Mouse (Mus musculus) macrophage (primary cell): ENCODE results near the gene Gbf1. TPM values are rescaled to one million over a fixed set of nuclear protein-coding genes. Genes with fewer than 3 reads are reported as not detected.
"Not testable (repeated sequence)": the region's sequence is repeated elsewhere in the genome, so short reads cannot be mapped to it uniquely, and the experiment has no call there.

ENCODE experiments used
- H3K27ac ChIP-seq: fragments of 350-480 bp; formaldehyde crosslinking; 2 replicates; pipeline ENCODE4 v1.9.0; 2021
- H3K36me3 ChIP-seq: fragments of 350-480 bp; formaldehyde crosslinking; 2 replicates; pipeline ENCODE4 v1.9.0; 2021; ENCODE audit errors: inconsistent target
- H3K4me3 ChIP-seq: fragments of 350-480 bp; formaldehyde crosslinking; 2 replicates; pipeline ENCODE4 v1.9.0; 2021; ENCODE audit errors: inconsistent target
- H3K79me2 ChIP-seq: fragments of 350-480 bp; formaldehyde crosslinking; 2 replicates; pipeline ENCODE4 v1.9.0; 2021; ENCODE audit errors: inconsistent target
- WGBS: methylation state at CpG from one replicate; pipeline ENCODE4 v1.1.7; 2026; ENCODE audit warnings: inconsistent platforms; ENCODE audit not compliant: missing documents; 5-methylcytosine and 5-hydroxymethylcytosine counted together
- polyA plus RNA-seq: library from polyadenylated mRNA; stranded (reverse); fragments of 250-400 nt; gene quantifications from 3 replicates; pipeline ENCODE4 v1.2.4, GENCODE M21; 2018; ENCODE audit warnings: inconsistent platforms
- total RNA-seq, 78 experiments: library from RNA; depleted of rRNA; stranded (reverse); fragments of 250-400 nt; gene quantifications; 1 replicate in 9 of 78; 2 replicates in 24 of 78; 3 replicates in 43 of 78; 4 replicates in 2 of 78; pipeline ENCODE4 v1.2.4; 2018; ENCODE audit warnings: inconsistent platforms in 56 of 78

Gene Gbf1
- total RNA-seq (2018; cell fraction: chromatin; rRNA removed): 100 to 1,000 TPM in 21 of 26 experiments, 10 to 100 TPM in 5; 40.6 to 181 (median 146) TPM
- total RNA-seq (2018; cell fraction: cytosol; rRNA removed): 10 to 100 TPM; 21.1 to 40.4 (median 29.2) TPM
- 100 to 1,000 TPM in 5 of 26 experiments, 10 to 100 TPM in 21; 35.9 to 116 (median 75.5) TPM for total RNA-seq (2018; cell fraction: nucleus; rRNA removed)
- 26.0 to 52.8 TPM (median 26.1 TPM) in 3 replicates for polyA plus RNA-seq

DNA sequence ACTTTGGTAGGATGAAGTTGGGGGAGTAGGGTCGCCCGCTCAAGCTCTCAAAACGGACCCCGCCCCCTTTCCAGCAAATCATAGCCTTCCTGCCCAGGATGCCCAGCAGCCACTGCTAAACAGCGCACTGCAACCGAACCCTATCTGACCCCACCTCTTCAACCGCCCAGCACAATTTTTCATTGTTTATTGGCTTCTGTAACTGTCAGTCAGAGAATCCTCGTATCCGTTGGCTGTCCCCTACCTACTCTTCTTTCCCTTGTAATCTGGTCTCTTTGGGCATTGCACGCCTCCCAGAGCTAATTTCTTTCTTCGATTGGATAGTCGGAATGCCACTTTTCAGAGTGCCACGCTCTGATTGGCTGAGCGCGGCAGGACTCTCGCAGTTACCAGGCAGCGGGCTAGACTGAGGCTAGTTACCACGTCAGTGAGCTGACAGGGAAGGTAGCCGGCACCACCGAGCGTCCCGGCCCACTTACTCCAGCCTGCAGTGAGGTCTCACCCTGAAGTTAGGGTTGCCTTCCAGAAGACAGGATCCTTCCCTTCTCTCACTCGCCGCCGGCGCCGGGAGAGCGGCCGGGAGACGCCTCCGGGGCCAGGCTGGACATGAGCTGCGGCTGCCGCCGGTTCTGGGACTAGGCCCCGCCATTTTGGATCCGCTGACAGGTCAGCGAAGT, at the start of gene Gbf1:
Gbf1 (plus strand) TSS at position 383 of the 677 bp plus-strand sequence.
- Histone ChIP-seq H3K27ac (peak within 1 kb of the TSS; percentile 28), H3K36me3 (no peaks in the 10 kb centered on the region), H3K79me2 (peaks cover 47% of the 10 kb centered on the region), H3K4me3 (peak within 1 kb of the TSS; percentile 92)
- 2% methylated on average over 37 of the region's 37 CpGs for WGBS

DNA sequence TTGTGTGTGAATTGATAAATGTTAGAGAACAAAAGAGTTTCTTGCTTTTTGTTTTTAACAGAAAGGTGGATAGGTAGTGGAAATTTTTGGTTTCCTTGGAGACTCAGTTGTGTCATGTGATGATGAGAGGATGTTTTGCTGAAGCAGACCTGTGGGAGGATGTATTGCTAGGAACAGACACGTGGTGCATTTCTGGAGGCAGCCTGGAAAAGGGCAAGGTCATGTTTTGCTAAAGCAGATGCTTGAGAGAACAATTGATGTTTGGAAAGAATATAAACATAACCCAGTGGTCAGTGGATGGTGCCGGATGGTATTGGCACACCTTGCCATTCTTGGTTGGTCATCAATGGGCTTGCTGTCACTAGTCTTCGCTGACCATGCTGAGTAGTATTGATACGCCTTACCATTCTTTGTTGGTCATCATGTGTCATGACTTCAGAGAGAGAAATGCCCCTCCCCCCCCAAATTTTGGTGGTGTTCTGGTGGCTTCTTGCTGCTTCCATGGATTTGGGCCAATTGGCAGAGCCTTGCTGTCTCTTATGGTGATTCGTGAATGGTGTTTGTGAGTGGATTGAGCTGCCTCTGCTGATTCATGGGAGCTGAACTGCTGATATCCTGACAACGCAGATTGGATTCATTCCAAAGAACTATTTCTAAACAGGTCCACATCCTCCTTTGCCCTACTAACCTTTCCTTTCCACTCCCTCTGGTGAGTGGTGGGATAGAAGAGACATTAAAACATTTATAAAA, 48.7 kb upstream of the Gbf1 start:
- WGBS: 90% methylated on average over 5 of the region's 6 CpGs
- Histone ChIP-seq H3K79me2 (no peaks in the 10 kb centered on the region), H3K27ac (no peak overlapping the region), H3K36me3 (no peaks in the 10 kb centered on the region), H3K4me3 (no peak overlapping the region)

DNA sequence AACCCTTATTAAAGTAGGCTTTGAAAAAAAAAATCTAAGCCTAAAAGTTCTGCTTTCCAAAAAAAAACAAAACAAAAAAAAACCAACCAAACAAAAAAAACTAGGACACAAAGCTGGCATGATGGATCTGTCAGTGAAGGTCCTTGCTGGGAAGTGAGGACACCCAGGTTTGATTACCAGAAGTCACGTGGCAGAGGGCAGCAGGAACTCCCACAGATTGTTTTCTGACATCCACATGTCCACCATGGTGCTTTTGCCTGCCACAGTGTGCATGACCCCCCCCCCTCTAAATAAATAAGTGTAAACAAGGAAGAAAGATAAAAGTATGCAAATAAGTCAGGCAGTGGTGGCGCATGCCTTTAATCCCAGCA, 48.1 kb upstream of the Gbf1 start:
- Histone ChIP-seq H3K79me2 (no peaks in the 10 kb centered on the region), H3K36me3 (no peaks in the 10 kb centered on the region), H3K27ac (no peak overlapping the region), H3K4me3 (no peak overlapping the region)
- WGBS: 94% methylated on average over 2 of the region's 2 CpGs

DNA sequence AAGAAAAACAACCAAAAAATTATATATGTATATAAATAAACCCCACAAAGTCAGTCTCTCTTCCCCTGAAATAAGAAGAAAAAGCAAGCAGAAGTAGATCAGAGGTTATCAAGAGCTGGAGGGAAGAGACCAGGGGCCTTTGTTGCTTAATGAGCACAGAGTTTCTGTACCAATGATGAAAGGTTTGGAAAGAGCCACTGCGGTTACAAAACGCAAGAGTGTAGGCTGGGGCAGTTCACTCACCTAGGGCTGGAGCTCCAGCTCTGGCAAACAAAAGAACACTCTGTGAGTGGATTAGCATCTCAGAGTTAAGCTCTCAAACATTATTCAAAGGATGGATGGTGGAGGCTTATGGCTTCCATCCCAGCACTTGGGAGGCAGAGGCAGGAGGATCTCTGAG, 42.1 kb upstream of the Gbf1 start:
- Histone ChIP-seq H3K4me3 (no peak overlapping the region), H3K79me2 (no peaks in the 10 kb centered on the region), H3K27ac (no peak overlapping the region), H3K36me3 (no peaks in the 10 kb centered on the region)
- 70% methylated on average over 2 of the region's 2 CpGs for WGBS

DNA sequence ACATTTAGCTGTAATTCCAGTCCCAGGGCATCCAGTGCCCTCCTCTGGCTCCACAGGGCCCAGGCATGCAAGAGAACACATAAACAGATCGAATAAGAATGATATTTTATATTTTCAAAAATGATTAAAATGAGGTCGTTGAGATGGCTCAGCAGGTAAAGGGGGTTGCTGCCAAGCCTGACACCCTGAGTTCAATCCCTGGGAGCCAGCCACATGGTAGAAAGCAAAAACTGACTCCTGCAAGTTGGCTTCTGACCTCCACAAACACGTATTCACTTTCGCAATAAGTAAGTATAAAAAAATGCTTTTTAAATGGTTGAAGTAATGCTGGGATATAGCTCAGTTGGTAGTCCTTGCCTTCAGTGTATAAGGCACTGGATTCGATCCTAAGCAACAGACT, 41.5 kb upstream of the Gbf1 start:
- 77% methylated on average over 5 of the region's 5 CpGs for WGBS
- no peak overlapping the region for H3K27ac ChIP-seq
- no peaks in the 10 kb centered on the region for H3K36me3 ChIP-seq
- no peaks in the 10 kb centered on the region for H3K79me2 ChIP-seq
- no peak overlapping the region for H3K4me3 ChIP-seq

DNA sequence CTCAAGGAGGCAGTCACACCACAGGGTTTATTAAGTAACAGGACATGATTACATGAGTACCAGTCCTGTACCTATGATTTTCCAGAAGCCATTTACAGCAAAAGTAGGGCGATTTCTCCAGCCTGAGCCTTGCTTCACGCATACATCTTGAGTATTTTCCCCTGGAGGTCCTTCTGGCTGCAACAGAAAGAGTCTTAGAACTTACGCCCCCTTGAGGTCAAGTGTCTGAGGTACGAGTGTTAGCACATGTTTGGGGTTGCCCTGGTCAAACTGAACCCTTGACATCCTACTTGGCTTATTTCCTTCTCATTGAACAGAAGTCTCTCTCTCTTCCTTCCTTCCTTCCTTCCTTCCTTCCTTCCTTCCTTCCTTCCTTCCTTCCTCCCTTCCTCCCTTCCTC, 37.7 kb upstream of the Gbf1 start:
- no peaks in the 10 kb centered on the region for H3K79me2 ChIP-seq
- no peaks in the 10 kb centered on the region for H3K36me3 ChIP-seq
- no peak overlapping the region for H3K27ac ChIP-seq
- WGBS: 76% methylated on average over 4 of the region's 4 CpGs
- H3K4me3 ChIP-seq: no peak overlapping the region

DNA sequence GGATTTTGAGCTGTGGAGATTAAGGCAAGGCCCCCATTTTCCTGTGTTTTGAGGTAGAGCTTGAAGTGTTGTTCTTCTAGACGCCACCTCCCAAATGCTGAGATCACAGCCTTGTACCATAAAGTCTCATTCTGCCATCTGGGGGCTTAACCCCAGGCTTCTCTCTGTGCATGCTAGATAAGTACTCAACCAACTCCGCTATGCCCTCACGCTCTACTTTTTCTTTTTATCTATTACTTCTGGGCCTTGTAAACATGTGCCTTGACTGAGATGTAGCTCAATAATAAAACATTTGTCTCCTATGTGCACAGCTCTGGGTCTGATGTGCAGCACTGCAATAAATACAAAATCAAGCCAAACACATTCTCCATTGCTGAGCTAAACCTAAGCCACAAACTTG, 32.9 kb upstream of the Gbf1 start:
- no peak overlapping the region for H3K4me3 ChIP-seq
- H3K79me2 ChIP-seq: no peaks in the 10 kb centered on the region
- H3K27ac ChIP-seq: no peak overlapping the region
- no peaks in the 10 kb centered on the region for H3K36me3 ChIP-seq
- 97% methylated on average over 3 of the region's 3 CpGs for whole genome bisulfite sequencing

DNA sequence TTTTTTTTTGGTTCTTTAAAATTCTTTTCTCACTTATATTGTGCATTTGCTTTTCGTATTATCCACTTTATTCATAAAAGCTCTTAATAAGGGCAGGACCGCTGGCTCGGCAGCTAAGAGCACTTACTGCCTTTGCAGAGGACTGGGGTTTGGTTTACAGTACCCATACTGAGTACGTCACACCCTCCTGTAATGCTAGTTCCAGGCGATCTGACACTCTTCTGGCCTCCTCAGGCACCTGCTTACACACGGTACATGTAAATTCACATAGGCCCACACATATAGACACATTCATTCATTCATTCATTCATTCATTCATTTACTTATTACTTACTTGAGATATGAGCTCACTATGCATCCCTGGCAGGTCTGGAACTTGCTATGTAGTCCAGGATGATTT, 31.4 kb upstream of the Gbf1 start:
- H3K4me3 ChIP-seq: no peak overlapping the region
- WGBS: 85% methylated on average over 6 of the region's 6 CpGs
- no peak overlapping the region for H3K27ac ChIP-seq

DNA sequence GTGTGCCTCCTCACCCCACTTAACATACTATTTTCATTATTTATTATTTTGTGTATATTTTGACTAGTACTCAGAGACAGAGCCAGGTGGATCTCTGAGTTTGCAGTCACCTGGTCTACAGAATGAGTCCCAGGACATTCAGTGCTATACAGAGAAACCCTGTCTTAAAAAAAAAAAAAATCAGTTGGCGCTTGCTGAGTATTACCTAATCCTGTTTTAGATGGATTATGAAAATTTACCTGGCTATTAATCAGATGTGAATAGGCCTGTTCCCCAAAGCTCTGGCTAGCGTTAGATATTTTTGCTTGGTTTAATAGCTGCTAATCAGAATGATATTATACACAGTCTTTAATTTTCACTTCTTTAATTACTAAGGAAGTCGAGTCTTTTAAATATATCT, 28.4 kb upstream of the Gbf1 start:
- WGBS: 79% methylated on average over 3 of the region's 3 CpGs
- Histone ChIP-seq H3K36me3 (no peaks in the 10 kb centered on the region), H3K79me2 (no peaks in the 10 kb centered on the region), H3K4me3 (no peak overlapping the region), H3K27ac (no peak overlapping the region)

More for the DNA sequence above, 31.4 kb upstream of the Gbf1 start:
- H3K79me2 ChIP-seq: no peaks in the 10 kb centered on the region
- H3K36me3 ChIP-seq: no peaks in the 10 kb centered on the region

DNA sequence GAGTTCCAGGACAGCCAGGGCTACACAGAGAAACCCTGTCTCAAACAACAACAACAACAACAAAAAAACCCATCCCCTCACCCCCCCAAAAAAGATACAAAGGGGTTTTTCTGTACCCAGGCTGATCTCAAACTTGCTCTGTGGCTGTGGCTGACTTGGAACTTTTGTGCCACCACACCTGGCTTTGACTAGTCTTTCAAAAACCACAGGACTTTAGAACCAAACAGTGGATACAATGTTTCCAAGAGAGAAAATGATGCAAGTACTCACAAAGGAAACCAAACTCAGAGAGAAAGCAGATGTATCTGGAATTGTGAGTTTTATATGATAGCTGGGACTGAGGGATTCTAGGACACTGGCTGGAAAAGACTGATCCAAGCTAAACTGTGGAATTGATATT, 27.7 kb upstream of the Gbf1 start:
- Histone ChIP-seq H3K36me3 (no peaks in the 10 kb centered on the region), H3K27ac (no peak overlapping the region), H3K79me2 (no peaks in the 10 kb centered on the region), H3K4me3 (no peak overlapping the region)

DNA sequence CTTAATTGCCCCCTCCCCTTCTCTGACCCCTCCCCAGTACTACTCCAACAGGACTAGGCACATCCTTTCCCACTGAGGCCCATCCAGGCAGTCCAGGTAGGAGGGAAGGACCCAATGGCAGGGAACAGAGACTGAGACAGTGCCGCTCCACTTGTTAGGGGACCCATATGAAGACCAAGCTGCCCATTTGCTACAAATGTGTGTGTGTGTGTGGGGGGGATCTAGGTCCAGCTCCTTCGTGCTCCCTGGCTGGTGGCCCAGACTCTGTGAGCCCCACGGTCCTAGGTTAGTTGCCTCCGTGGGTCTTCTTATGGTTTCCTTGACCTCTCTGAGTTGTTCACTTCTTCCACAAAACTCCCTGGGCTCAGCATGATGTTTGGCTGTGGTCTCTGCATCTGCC, 26.0 kb upstream of the Gbf1 start:
- H3K4me3 ChIP-seq: no peak overlapping the region
- WGBS: 94% methylated on average over 3 of the region's 4 CpGs

DNA sequence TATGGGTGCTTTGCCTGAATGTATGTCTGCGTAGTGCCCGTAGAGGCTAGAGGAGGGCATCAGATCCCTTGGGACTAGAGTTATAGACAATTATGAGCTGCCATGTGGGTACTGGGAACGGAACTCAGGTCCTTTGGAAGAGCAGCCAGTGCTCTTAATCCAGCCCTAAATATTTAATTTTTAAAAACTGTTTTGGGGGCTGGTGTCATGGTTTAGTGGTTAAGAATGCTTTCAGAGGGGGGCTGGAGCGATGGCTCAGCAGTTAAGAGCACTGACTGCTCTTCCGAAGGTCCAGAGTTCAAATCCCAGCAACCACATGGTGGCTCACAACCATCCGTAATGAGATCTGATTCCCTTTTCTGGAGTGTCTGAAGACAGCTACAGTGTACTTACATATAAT, 22.6 kb upstream of the Gbf1 start:
- H3K79me2 ChIP-seq, H3K4me3 ChIP-seq, H3K27ac ChIP-seq, H3K36me3 ChIP-seq: not testable (repeated sequence)
- 75% methylated on average over 5 of the region's 6 CpGs for WGBS

More for the DNA sequence above, 26.0 kb upstream of the Gbf1 start:
- no peaks in the 10 kb centered on the region for H3K36me3 ChIP-seq
- H3K27ac ChIP-seq: no peak overlapping the region
- no peaks in the 10 kb centered on the region for H3K79me2 ChIP-seq

DNA sequence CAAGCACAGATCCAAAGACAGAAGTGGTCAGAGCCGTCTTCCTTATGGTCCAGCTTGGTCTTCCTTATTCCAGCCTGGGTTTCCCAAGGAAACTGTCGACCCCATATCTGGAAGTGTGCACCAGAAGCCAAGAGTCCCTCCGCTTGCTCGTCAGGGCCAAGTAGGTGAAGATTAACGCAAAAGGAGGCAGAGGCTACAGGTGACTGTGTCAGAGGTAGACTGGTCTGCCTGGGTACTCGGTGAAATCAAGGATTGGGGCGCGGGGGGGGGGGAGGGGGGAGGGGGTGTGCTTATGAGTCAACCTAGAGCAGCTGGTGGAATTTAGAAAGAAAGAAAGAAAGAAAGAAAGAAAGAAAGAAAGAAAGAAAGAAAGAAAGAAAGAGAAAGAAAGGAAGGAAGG, 21.0 kb upstream of the Gbf1 start:
- H3K79me2 ChIP-seq: no peaks in the 10 kb centered on the region
- WGBS: 33% methylated on average over 5 of the region's 8 CpGs
- no peaks in the 10 kb centered on the region for H3K36me3 ChIP-seq
- H3K27ac ChIP-seq: no peak overlapping the region
- H3K4me3 ChIP-seq: peak overlapping the region; percentile 20; the same call in 1 of the 2 replicates

DNA sequence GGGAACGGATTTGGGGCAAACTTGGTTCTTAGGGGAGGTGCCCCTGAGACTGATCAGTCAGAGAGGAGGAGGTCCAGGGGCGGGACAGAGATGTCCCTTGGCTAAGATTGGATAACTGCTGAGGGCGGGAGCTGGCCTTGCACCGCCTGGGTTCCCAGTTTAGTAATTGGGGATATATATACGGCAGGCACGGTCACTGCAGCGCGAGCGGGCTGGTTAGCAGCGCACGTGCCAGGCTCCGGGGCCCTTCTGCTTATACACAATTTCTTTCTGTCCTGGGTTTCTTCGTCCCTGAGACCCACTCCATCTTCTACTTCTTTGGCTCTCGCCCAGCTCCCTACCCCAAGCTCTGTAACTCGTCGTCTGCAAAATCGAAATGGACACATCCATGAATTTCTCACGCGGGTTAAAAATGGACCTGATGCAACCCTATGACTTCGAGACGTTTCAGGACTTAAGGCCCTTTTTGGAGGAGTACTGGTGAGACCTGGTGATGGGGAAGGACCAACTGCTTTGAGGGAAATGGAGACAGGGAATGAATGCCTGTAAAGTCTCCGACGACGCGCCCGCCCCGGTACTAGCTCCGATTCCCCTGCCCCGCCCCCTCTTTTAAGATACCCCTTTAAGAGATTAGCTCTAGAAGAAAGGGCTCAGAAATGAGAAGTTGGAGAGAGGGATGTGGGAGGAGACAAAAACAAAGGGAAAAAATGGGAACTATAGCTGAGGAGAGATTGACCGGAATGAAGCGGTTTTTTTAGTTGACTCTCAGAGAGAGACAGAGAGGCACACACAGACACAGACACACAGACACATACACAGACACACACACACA, 20.4 kb upstream of the Gbf1 start, which contains the start of gene Elovl3:
Elovl3 (plus strand) TSS at position 204 of the 832 bp plus-strand sequence.
- peak within 1 kb of the TSS; percentile 20; the same call in 1 of the 2 replicates for H3K4me3 ChIP-seq

More for the DNA sequence above, 20.4 kb upstream of the Gbf1 start, which contains the start of gene Elovl3:
- 2% methylated on average over 31 of the region's 31 CpGs for WGBS
- no peaks in the 10 kb centered on the region for H3K36me3 ChIP-seq
- H3K79me2 ChIP-seq: no peaks in the 10 kb centered on the region
- H3K27ac ChIP-seq: no peak within 1 kb of the TSS
